ENCODE assay signal across 9 mouse cellular contexts in genomic region chr15:77151178-77151577, GRCm38 (mm10).
DNase-seq lines count a peak whose midpoint lies in the region; ATAC-seq lines count a peak whose summit lies in the region.
"Had no signal": no experiment of that assay in that cellular context is flagged by ENCODE, and none has a peak within 500 bp of the region (broad histone marks: within the 10 kb centered on the region; RNA-seq: fewer than 3 reads in every experiment).

No protein-coding gene starts in this region.

- DNase-seq in kidney, postnatal 10 days: peak; percentile 26
- no peak for DNase-seq in kidney, adult 18-20 months
- DNase-seq in frontal cortex, postnatal 10 days (ENCODE audit: low spot score in 2 of 2): no peak
- DNase-seq in cerebellum, adult 11-12 months: no peak
- DNase-seq: spleen, adult 18-20 months had no signal

- H3K9me3 ChIP-seq in embryonic facial prominence, embryonic 13.5 days: no peaks in the 10 kb centered on the region
- H3K9me3 ChIP-seq in intestine, embryonic 15.5 days: no peaks in the 10 kb centered on the region
- H3K9me3 ChIP-seq in neural tube, embryonic 13.5 days: no peaks in the 10 kb centered on the region

- H3K27ac ChIP-seq in embryonic facial prominence, embryonic 13.5 days: peak overlapping the region; percentile 94
- H3K27ac ChIP-seq in intestine, embryonic 15.5 days: peak overlapping the region; percentile 45
- H3K27ac ChIP-seq in neural tube, embryonic 13.5 days (replicated peaks): peak overlapping the region; percentile 95

- H3K4me1 ChIP-seq in embryonic facial prominence, embryonic 13.5 days: peaks cover 59% of the 10 kb centered on the region
- H3K4me1 ChIP-seq in intestine, embryonic 15.5 days (replicated peaks): peaks cover 34% of the 10 kb centered on the region
- peaks cover 65% of the 10 kb centered on the region for H3K4me1 ChIP-seq in neural tube, embryonic 13.5 days (replicated peaks)

- WGBS in embryonic facial prominence, embryonic 13.5 days: 42% methylated on average over 8 of the region's 8 CpGs
- 39% methylated on average over 8 of the region's 8 CpGs for WGBS in intestine, embryonic 15.5 days
- WGBS in neural tube, embryonic 13.5 days: 32% methylated on average over 8 of the region's 8 CpGs

- H3K4me2 ChIP-seq in embryonic facial prominence, embryonic 13.5 days: peak overlapping the region; percentile 72
- peak overlapping the region; percentile 58 for H3K4me2 ChIP-seq in intestine, embryonic 15.5 days (replicated peaks)
- H3K4me2 ChIP-seq in neural tube, embryonic 13.5 days: peak overlapping the region; percentile 93

- H3K9ac ChIP-seq in embryonic facial prominence, embryonic 13.5 days: peak overlapping the region; percentile 80
- H3K9ac ChIP-seq in intestine, embryonic 15.5 days: peak overlapping the region; percentile 34; the same call in 1 of the 2 replicates
- peak overlapping the region; percentile 97 for H3K9ac ChIP-seq in neural tube, embryonic 13.5 days

- ATAC-seq in embryonic facial prominence, embryonic 13.5 days (ENCODE audit: insufficient number of reproducible peaks, insufficient read depth, low FRiP score, low TSS enrichment, low read depth): no peak
- no peak for ATAC-seq in intestine, embryonic 15.5 days
- no peak for ATAC-seq in neural tube, embryonic 13.5 days (ENCODE audit: low read depth)
- no peak for ATAC-seq in frontal cortex, adult (ENCODE audit: low TSS enrichment)

- no peaks in the 10 kb centered on the region for H3K36me3 ChIP-seq in embryonic facial prominence, embryonic 13.5 days
- no peaks in the 10 kb centered on the region for H3K36me3 ChIP-seq in intestine, embryonic 15.5 days
- H3K36me3 ChIP-seq in neural tube, embryonic 13.5 days: no peaks in the 10 kb centered on the region

- no peaks in the 10 kb centered on the region for H3K27me3 ChIP-seq in embryonic facial prominence, embryonic 13.5 days
- H3K27me3 ChIP-seq in intestine, embryonic 15.5 days (replicated peaks): no peaks in the 10 kb centered on the region
- no peaks in the 10 kb centered on the region for H3K27me3 ChIP-seq in neural tube, embryonic 13.5 days

- peak overlapping the region; percentile 58 for H3K4me3 ChIP-seq in embryonic facial prominence, embryonic 13.5 days
- peak overlapping the region; percentile 52 for H3K4me3 ChIP-seq in intestine, embryonic 15.5 days (replicated peaks)
- peak overlapping the region; percentile 81 for H3K4me3 ChIP-seq in neural tube, embryonic 13.5 days

Comparison
In these comparisons a context has a peak if more than half of its experiments do, and no peak if none do; other contexts are left out.
1. H3K27ac ChIP-seq: peak in every context shown above with its lines; median percentile 95 in neural tube, embryonic 13.5 days; 94 in embryonic facial prominence, embryonic 13.5 days; 45 in intestine, embryonic 15.5 days.
2. H3K9ac ChIP-seq: peak in every context shown above with its lines; median percentile 97 in neural tube, embryonic 13.5 days; 80 in embryonic facial prominence, embryonic 13.5 days; 34 in intestine, embryonic 15.5 days.